Mouse (Mus musculus) C2C12 (cell line): ENCODE results near the gene Pgam5. TPM values are rescaled to one million over a fixed set of nuclear protein-coding genes. Genes with fewer than 3 reads are reported as not detected.

Source experiments
- H3K27me3 ChIP-seq: one replicate; pipeline ENCODE4 v1.6.1; 2011; ENCODE audit not compliant: control insufficient read depth, insufficient read depth, insufficient read length
- H3K36me3 ChIP-seq: one replicate; pipeline ENCODE4 v1.6.1; 2011; ENCODE audit not compliant: control insufficient read depth, insufficient read depth
- H3K4me3 ChIP-seq: one replicate; pipeline ENCODE4 v1.5.1; 2011; ENCODE audit warnings: mild to moderate bottlenecking, control low read depth; ENCODE audit not compliant: poor library complexity, insufficient read depth, severe bottlenecking
- H3K79me2 ChIP-seq: one replicate; pipeline ENCODE4 v1.6.1; 2011; ENCODE audit not compliant: control insufficient read depth, insufficient read depth
- H3K79me3 ChIP-seq: one replicate; pipeline ENCODE4 v1.6.1; 2011; ENCODE audit warnings: low read depth, control low read depth
- H3ac ChIP-seq: one replicate; pipeline ENCODE3; 2011; ENCODE audit warnings: low read depth; ENCODE audit not compliant: control insufficient read depth, insufficient read length
- CEBPB ChIP-seq: IDR thresholded peaks from one replicate; pipeline ENCODE4 v1.6.1; 2011; ENCODE audit warnings: low read depth, mild to moderate bottlenecking, control low read depth, moderate library complexity
- CTCF ChIP-seq: IDR thresholded peaks from one replicate; pipeline ENCODE4 v1.5.1; 2011; ENCODE audit not compliant: control insufficient read depth, insufficient read depth, insufficient read length
- FOSL1 ChIP-seq: IDR thresholded peaks from one replicate; pipeline ENCODE4 v1.8.0; 2011; ENCODE audit warnings: mild to moderate bottlenecking, low read length; ENCODE audit not compliant: poor library complexity, insufficient read depth, severe bottlenecking
- MAX ChIP-seq: IDR thresholded peaks from one replicate; pipeline ENCODE4 v1.6.1; 2011; ENCODE audit warnings: mild to moderate bottlenecking, control low read depth
- MYOD1 ChIP-seq: IDR thresholded peaks from one replicate; pipeline ENCODE4 v1.6.1; 2011; ENCODE audit warnings: low read depth; ENCODE audit not compliant: control insufficient read depth, insufficient read length
- MYOG ChIP-seq: IDR thresholded peaks from one replicate; pipeline ENCODE4 v1.6.1; 2011; ENCODE audit not compliant: control insufficient read depth, insufficient read length; ENCODE audit errors: extremely low read depth
- USF1 ChIP-seq: IDR thresholded peaks from one replicate; pipeline ENCODE4 v1.6.1; 2011; ENCODE audit warnings: low read depth, mild to moderate bottlenecking, control low read depth, moderate library complexity
- polyA plus RNA-seq: library from polyadenylated mRNA; unstranded; fragments of >200 nt; fragmentation: generic; extraction: Trizol; gene quantifications from one replicate; pipeline ENCODE4 v1.2.1, GENCODE M21; 2012; ENCODE audit warnings: missing spikeins

Pgam5 gene
- polyA plus RNA-seq, 1 experiment, result 52.6 TPM

- no peak overlapping the region for H3ac ChIP-seq
- peaks cover 82% of the 10 kb centered on the region for H3K36me3 ChIP-seq
- no peaks in the 10 kb centered on the region for H3K79me2 ChIP-seq
- H3K4me3 ChIP-seq, result no peak overlapping the region
- H3K79me3 ChIP-seq, result no peaks in the 10 kb centered on the region
- TF ChIP-seq MAX, result no peak
- no peak for TF ChIP-seq MYOG
- TF ChIP-seq CEBPB, result no peak
- TF ChIP-seq USF1, result no peak
- no peak for TF ChIP-seq MYOD1
- TF ChIP-seq CTCF, result no peak
- TF ChIP-seq FOSL1, result no peak
- H3K27me3 ChIP-seq, result no peaks in the 10 kb centered on the region
Observed at GRCm38 (mm10) chr5:110211312-110211711, 58.4 kb downstream of the Pgam5 start.

Other genes starting within 250 kb of the Pgam5 start
- gene Gm17655, start 197.4 kb downstream of the Pgam5 start, polyA plus RNA-seq, result 0.09 TPM
- 0.14 TPM for gene Gm35315, start 175.5 kb downstream of the Pgam5 start, polyA plus RNA-seq
- 0.78 TPM for gene Plcxd1, start 169.9 kb downstream of the Pgam5 start, polyA plus RNA-seq
- gene Gtpbp6, start 161.7 kb downstream of the Pgam5 start, polyA plus RNA-seq, result 56.7 TPM
- 2.2 TPM for gene Zfp605, start 159.8 kb downstream of the Pgam5 start, polyA plus RNA-seq
- 14.4 TPM for gene Chfr, start 134.1 kb downstream of the Pgam5 start, polyA plus RNA-seq
- gene Golga3, start 93.2 kb downstream of the Pgam5 start, polyA plus RNA-seq, result 12.5 TPM
- 12.3 TPM for gene Ankle2, start 38.9 kb downstream of the Pgam5 start, polyA plus RNA-seq
- gene Pxmp2, start 16.3 kb upstream of the Pgam5 start, polyA plus RNA-seq, result 3.9 TPM
- 17.4 TPM for gene Pole, start 16.4 kb upstream of the Pgam5 start, polyA plus RNA-seq
- 0.09 TPM for gene P2rx2, start 73.3 kb upstream of the Pgam5 start, polyA plus RNA-seq
- not detected for gene Lrcol1, start 74.8 kb upstream of the Pgam5 start, polyA plus RNA-seq
- gene Fbrsl1, start 178.6 kb upstream of the Pgam5 start, polyA plus RNA-seq, result 17.6 TPM